Mouse (Mus musculus): Measurements from ENCODE around the gene Gm9936.
A peak's percentile ranks its signal among the peaks of the same experiment; 100 is the strongest.
"Not testable (repeated sequence)": the region's sequence is repeated elsewhere in the genome, so short reads cannot be mapped to it uniquely, and the experiment has no call there.

Gene Gm9936

DNA sequence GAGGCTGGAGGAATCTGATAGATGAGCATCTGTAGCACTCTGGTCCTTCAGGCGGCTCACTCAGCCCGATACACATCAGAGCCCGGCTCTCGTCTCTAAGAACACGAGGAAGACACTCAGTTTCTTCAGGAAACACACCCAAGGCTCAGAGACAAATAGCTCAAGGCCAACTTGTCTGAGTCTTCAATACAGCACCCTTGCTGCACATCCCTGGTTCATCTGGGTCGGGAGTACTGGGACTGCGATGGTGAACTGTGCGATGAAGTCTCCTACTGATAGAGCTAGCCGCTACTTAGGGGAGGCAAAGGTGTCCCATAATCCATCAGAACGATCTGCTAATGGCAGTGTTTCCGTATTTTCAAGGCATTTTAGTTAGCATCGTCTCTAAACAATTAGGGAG lies at the start of gene Gm9936:
Gene Gm9936 (minus strand): TSS at position 101 of the 400 bp plus-strand sequence.
- DNase-seq (ENCODE audit: inconsistent age in 2 of 2, low spot score in 1 of 2), result no peak

GRCm38 (mm10) chr5:114902413-114902812 lies 43.9 kb upstream of the Gm9936 start:
- peak; percentile 42 to 78 for DNase-seq (ENCODE audit: inconsistent age in 2 of 2, low spot score in 1 of 2)

DNA sequence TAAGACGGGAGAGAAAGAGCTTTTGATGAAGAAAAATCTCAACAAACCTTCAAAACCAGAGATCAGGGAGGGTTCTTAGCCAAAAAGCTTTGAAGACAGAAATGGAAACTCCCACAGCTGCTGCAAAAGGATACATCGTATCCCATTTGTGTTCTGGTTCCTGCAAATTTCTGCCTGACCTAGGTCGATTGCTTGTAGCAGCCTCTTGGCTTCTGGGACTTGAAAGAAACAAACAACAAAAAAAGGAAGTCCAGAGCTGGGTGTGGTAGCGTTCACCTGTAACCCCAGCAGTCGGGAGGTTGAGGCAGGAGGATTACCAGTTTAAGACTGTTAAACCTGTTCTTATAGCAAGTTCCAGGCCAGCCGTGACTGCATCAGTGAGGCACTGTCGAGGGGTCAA lies 40.4 kb upstream of the Gm9936 start:
- DNase-seq (ENCODE audit: inconsistent age in 2 of 2, low spot score in 1 of 2), result no peak

DNA sequence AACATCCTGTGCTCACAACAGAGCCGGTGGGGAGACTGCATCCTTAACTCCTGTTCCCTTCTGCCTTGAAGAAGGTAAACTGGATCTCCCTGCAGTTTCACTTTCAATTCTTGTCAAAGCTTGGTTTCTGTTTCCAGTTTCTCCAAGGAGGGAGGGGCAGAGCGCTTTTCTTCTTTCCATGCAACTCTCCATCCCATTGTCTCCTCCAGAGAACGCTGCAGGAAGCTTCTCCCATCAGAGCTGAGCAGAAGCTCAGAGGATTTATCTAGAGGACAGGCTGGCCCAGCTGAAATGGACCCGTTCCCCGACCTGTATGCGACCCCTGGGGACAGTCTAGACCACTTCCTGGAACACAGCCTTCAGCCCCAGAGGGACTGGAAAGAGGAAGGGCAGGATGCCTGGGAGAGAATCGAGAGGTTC lies 38.9 kb upstream of the Gm9936 start:
- peak; percentile 53 to 82 for DNase-seq (ENCODE audit: inconsistent age in 2 of 2, low spot score in 1 of 2)

DNA sequence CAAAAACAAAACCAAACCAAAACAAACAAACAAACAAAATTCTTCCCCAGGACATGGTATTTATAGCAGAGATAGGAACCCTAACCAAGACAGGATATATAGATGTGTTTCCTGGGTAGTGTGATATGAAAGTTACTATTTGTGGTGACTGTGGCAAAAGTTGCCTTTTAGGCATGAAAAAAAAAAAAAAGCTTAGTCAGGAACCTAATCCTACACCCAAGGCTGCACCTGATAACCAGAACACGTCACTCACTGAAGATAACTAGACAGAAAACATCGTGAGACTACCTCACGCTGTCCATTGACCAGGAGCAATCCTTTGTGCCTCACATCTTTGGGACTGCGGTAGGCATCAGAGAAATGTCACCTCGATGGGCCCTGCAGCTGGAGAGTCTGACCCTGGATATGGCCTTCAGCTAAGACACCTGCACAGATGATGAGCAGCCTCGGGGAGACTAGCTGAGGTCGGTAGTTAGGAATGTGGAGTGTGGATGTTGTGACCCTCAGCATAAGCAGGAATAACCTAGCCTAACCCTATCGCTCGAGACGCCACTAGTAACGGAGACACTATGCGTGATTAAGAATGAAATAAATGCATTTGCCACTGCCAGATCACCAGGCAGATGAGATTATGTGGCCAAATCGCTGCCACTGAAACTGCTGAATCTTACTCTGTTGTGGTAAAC lies 38.3 kb upstream of the Gm9936 start, which contains the start of gene Oasl2:
Gene Oasl2 (plus strand): TSS at position 249 of the 686 bp plus-strand sequence.
- no peak for DNase-seq (ENCODE audit: inconsistent age in 2 of 2, low spot score in 1 of 2)

GRCm38 (mm10) chr5:114895542-114895941 lies 37.1 kb upstream of the Gm9936 start:
- DNase-seq (ENCODE audit: inconsistent age in 2 of 2, low spot score in 1 of 2), result no peak

- no peak for DNase-seq (ENCODE audit: inconsistent age in 2 of 2, low spot score in 1 of 2)
Measured at GRCm38 (mm10) chr5:114888995-114889394, 30.5 kb upstream of the Gm9936 start.

- DNase-seq (ENCODE audit: inconsistent age in 2 of 2, low spot score in 1 of 2), result no peak
Measured at GRCm38 (mm10) chr5:114886801-114887200, 28.3 kb upstream of the Gm9936 start.

GRCm38 (mm10) chr5:114883022-114883421 lies 24.5 kb upstream of the Gm9936 start:
- no peak for DNase-seq (ENCODE audit: inconsistent age in 2 of 2, low spot score in 1 of 2)

- not testable (repeated sequence) for DNase-seq (ENCODE audit: inconsistent age in 2 of 2, low spot score in 1 of 2)
Measured at GRCm38 (mm10) chr5:114882319-114882718, 23.8 kb upstream of the Gm9936 start.

DNA sequence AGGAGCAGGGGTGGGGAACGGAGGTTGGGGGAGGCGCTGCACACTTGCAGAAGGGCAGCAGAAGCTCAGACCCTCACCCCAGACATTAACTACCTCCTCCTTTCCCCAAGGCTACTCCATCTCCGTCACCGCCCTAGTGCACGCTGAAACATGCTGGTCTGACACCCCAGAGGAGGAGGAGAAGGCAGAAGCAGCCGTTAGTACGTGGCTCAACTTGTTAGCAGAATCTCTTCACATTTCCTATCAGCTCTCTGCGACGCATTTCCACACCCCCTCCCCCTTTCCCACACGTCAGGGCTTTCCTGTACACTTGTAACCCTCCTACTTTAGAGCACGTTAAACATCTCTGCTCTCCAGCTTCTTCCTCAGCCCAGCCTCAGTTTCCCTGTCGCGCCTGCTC lies 20.9 kb upstream of the Gm9936 start:
- no peak for DNase-seq (ENCODE audit: inconsistent age in 2 of 2, low spot score in 1 of 2)

DNA sequence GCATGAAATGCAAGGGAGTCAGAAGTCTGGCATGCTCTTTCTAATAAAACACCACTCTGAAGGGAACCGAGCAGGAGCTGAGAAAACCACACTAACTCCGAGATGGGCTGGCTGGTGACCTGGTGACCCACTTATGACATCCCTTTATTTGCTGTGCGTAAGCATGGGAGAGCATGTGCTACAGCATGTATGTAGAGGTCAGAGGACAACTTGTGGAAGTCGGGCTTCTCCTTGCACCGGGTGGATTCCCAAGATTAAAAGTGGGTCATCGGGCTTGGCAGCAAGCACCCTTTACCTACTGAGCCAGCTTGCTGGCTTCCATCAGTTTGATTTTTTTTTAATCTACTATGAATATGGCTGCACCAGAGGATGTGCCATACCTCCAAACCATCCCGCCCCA lies 19.0 kb upstream of the Gm9936 start:
- no peak for DNase-seq (ENCODE audit: inconsistent age in 2 of 2, low spot score in 1 of 2)

GRCm38 (mm10) chr5:114876331-114876730 lies 17.8 kb upstream of the Gm9936 start:
- DNase-seq (ENCODE audit: inconsistent age in 2 of 2, low spot score in 1 of 2), result no peak

- DNase-seq (ENCODE audit: inconsistent age in 2 of 2, low spot score in 1 of 2), result peak; percentile 20 to 58
Measured at GRCm38 (mm10) chr5:114875858-114876257, 17.4 kb upstream of the Gm9936 start.

DNA sequence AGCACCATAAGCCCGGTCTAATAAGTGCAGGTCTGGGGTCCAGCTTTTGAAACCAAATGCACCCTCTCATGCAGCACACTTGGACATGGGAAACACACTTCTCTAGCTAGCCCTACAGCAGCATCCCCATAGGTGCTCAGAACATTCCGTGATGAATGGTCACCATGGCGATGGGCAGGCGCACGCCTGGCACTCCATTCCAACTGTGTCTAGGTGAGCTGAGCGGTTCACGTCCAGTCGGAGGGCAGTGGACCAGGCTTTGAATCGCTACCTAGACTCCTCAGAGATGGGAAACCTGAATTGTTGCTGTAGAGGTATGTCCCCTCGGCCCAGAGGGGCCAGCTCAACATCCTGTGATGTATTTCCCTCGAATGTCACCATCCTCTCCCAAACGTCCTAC lies 6.8 kb upstream of the Gm9936 start:
- DNase-seq (ENCODE audit: inconsistent age in 2 of 2, low spot score in 1 of 2), result no peak

- DNase-seq (ENCODE audit: inconsistent age in 2 of 2, low spot score in 1 of 2), result no peak
Measured at GRCm38 (mm10) chr5:114864813-114865212, 6.3 kb upstream of the Gm9936 start.

DNA sequence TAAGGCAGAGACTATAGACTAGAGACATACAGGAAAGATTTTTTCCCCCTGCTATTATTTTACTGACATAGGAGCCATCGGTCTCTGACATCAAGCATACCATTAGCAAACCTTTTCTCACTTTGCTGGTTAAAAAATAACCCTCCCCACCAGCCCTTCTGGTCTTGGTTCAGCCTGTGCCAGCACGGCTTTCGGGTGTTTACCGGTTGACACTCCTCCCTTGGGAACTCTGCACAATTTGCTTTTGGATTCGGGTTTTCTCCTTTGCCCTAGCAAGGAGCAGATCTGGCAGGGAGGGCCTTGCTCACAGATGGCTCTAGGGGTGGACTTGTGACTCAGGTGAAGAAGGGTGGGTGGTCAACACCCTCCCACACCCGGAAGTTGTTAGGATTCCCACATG lies 3.2 kb upstream of the Gm9936 start:
- no peak for DNase-seq (ENCODE audit: inconsistent age in 2 of 2, low spot score in 1 of 2)

DNA sequence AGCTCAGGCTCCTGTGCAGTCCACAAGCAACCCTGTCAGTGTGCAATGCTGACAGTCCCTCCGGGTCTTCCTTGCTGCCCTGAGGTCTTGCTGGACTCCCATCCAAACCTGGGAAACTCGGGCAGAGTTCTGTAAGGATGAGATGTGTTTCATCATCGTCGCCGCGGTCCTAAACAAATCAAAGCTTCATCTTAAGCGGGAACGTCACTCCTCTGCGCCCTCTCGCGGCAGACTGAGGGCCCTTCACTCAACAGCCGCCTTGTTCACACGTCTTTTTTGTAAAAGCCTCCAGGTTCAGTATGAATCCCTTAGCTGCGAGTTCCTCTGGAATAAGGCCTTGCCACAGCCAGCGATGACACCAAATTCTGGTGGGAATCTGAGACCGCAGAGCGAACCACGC lies 771 bp upstream of the Gm9936 start:
- DNase-seq (ENCODE audit: inconsistent age in 2 of 2, low spot score in 1 of 2), result peak; percentile 53 to 86

GRCm38 (mm10) chr5:114853364-114853763 lies 5.1 kb downstream of the Gm9936 start, which contains the start of gene 4930519G04Rik:
Gene 4930519G04Rik, plus strand, starts transcription at chr5:114853664.
- DNase-seq (ENCODE audit: inconsistent age in 2 of 2, low spot score in 1 of 2), result not testable (repeated sequence)

DNA sequence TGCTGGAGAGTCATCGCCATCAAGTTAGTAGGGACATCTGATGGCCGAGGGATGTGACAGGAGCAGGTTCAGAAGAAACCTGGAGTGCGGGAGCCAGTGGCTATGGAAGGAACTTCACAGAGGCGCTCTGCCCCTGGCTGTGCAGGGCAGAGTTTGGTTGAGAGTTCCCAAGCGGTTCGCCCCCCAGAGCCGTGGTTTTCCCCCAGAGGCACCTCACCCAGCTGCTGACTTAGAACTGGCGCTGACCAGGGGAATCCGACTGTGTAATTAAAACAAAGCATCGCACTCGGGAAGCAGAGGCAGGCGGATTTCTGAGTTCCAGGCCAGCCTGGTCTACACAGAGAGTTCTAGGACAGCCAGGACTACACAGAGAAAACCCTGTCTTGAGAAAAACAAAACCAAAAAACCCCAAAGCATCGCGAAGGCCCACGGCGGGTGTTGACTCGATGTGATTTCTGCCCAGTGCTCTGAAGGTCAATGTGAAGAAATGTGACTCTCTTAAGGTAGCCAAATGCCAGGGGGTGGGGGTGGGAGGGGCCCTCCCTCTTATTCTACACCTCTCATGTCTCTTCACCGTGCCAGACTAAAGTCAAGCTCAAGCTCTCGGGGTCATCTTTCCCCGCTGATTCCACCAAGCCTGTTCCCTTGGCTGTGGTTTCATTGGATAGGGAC lies 6.8 kb downstream of the Gm9936 start:
- DNase-seq (ENCODE audit: inconsistent age in 2 of 2, low spot score in 1 of 2), result no peak

GRCm38 (mm10) chr5:114844371-114844770 lies 14.1 kb downstream of the Gm9936 start:
- DNase-seq (ENCODE audit: inconsistent age in 2 of 2, low spot score in 1 of 2), result not testable (repeated sequence)

GRCm38 (mm10) chr5:114842674-114843073 lies 15.8 kb downstream of the Gm9936 start:
- DNase-seq (ENCODE audit: inconsistent age in 2 of 2, low spot score in 1 of 2), result no peak

Data from adrenal gland, adult (tissue).